Mouse (Mus musculus) neural tube, embryonic 11.5 days (tissue): ENCODE measurements around the gene Gria1. TPM values are rescaled to one million over a fixed set of nuclear protein-coding genes. Genes with fewer than 3 reads are reported as not detected.
A peak's percentile ranks its signal among the peaks of the same experiment; 100 is the strongest.

ENCODE experiments used
- ATAC-seq: fragments of 200-750 bp; cut with Nextera tagmentation; 2 replicates; pipeline ENCODE4 v1.8.0; 2017; ENCODE audit warnings: moderate number of reproducible peaks, mild to moderate bottlenecking, moderate TSS enrichment, moderate library complexity; ENCODE audit not compliant: insufficient read depth, low FRiP score, low TSS enrichment
- DNase-seq: peaks from one replicate; pipeline ENCODE4 v3.0.0-alpha.2; 2015; ENCODE audit warnings: low spot score
- H3K27ac ChIP-seq: fragments of 300-500 bp; sonication (generic); 2 replicates; pipeline ENCODE4 v1.5.1; 2014; ENCODE audit warnings: low read depth, mild to moderate bottlenecking, low read length
- H3K27me3 ChIP-seq: fragments of 300-500 bp; sonication (generic); 2 replicates; pipeline ENCODE4 v1.6.1; 2014; ENCODE audit warnings: mild to moderate bottlenecking, low read length, mixed read lengths; ENCODE audit not compliant: control insufficient read depth, insufficient read depth
- H3K36me3 ChIP-seq: fragments of 300-500 bp; sonication (generic); 2 replicates; pipeline ENCODE4 v1.6.1; 2014; ENCODE audit warnings: mild to moderate bottlenecking, low read length, moderate library complexity, mixed read lengths; ENCODE audit not compliant: control insufficient read depth, insufficient read depth
- H3K4me1 ChIP-seq: fragments of 300-500 bp; sonication (generic); 2 replicates; pipeline ENCODE4 v1.6.1; 2014; ENCODE audit warnings: low read length, mixed read lengths; ENCODE audit not compliant: control insufficient read depth, insufficient read depth
- H3K4me2 ChIP-seq: fragments of 300-500 bp; sonication (generic); 2 replicates; pipeline ENCODE4 v1.6.1; 2014; ENCODE audit warnings: low read depth, mild to moderate bottlenecking, moderate library complexity
- H3K4me3 ChIP-seq: fragments of 300-500 bp; sonication (generic); 2 replicates; pipeline ENCODE4 v1.5.1; 2014; ENCODE audit warnings: low read depth, low read length
- H3K9ac ChIP-seq: fragments of 300-500 bp; sonication (generic); 2 replicates; pipeline ENCODE4 v1.6.1; 2014; ENCODE audit warnings: mild to moderate bottlenecking, low read length
- H3K9me3 ChIP-seq: fragments of 300-500 bp; sonication (generic); 2 replicates; pipeline ENCODE4 v1.6.1; 2016; ENCODE audit warnings: low read length; ENCODE audit not compliant: control insufficient read depth
- WGBS: fragments of 180-500 bp; shearing (Covaris S2); extraction: QIAGEN DNeasy Blood & Tissue Kit; methylation state at CpG from one replicate; pipeline ENCODE4 v1.1.7; 2014; 5-methylcytosine and 5-hydroxymethylcytosine counted together
- polyA plus RNA-seq: library from polyadenylated mRNA; unstranded; fragments of >200 nt; fragmentation: Nextera tagmentation; extraction: Ambion mirVana; gene quantifications from 2 replicates; pipeline ENCODE4 v1.2.1, GENCODE M21; 2014

Gene Gria1
- polyA plus RNA-seq, 1 experiment from 2014 or later: 3.2 TPM

DNA sequence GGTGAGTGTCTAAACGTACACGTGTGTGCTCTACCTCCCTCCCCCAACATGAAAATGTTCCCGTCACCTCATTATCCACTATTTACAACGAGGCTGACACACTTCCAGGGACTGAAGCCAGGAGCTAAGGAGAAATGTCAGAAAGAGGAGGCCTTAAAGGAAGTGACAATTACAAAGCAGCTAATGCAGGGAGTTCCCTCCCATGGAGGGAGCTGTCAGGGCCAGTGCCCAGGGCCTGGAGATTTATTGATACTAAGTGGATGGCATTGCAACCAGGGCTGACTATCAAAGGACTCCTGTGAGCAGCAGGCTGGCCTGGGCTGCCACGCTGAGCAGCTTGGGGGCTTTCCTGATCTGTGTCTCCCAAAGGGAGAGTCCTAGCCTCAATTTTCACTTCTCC is 163.0 kb downstream of the Gria1 start:
- Histone ChIP-seq H3K9ac (no peak overlapping the region), H3K9me3 (no peaks in the 10 kb centered on the region), H3K4me2 (no peak overlapping the region), H3K27me3 (no peaks in the 10 kb centered on the region), H3K27ac (no peak overlapping the region), H3K4me3 (no peak overlapping the region), H3K36me3 (no peaks in the 10 kb centered on the region), H3K4me1 (0 out of 2 replicates have a peak, but pooled peaks cover 2% of the 10 kb centered on the region)
- no peak for DNase-seq
- ATAC-seq: no peak
- 56% methylated on average over 5 of the region's 5 CpGs for WGBS

- no peak for DNase-seq
- no peaks in the 10 kb centered on the region for H3K36me3 ChIP-seq
- WGBS: 24% methylated on average over 3 of the region's 3 CpGs
These were observed 165.4 kb downstream of the Gria1 start for GRCm38 (mm10) chr11:57176552-57176951.

DNA sequence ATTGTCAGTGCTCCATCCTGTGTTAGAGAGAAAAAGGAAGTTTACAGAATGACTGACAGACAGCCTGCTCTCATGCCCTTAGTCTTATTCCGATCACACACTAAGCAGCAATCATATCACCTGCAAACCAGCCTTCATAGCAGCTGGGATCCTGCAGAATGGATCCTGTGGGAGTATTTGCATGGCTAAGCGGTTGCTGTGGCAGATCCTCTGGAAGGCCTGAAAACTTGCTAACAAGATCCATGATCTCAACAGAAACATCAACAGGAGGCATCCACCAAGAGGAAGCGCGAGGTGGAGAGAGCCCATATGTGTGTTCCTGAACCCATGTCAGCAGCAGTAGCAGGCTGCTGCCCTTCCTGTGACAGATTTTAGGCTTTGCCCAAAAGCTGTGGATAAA is 173.0 kb downstream of the Gria1 start:
- Histone ChIP-seq H3K4me3 (no peak overlapping the region), H3K9me3 (no peaks in the 10 kb centered on the region), H3K36me3 (no peaks in the 10 kb centered on the region), H3K4me2 (no peak overlapping the region), H3K9ac (no peak overlapping the region), H3K27ac (no peak overlapping the region), H3K4me1 (no peaks in the 10 kb centered on the region), H3K27me3 (no peaks in the 10 kb centered on the region)
- DNase-seq: no peak
- 92% methylated on average over 4 of the region's 4 CpGs for WGBS
- no peak for ATAC-seq

More at GRCm38 (mm10) chr11:57176552-57176951, 165.4 kb downstream of the Gria1 start:
- 0 out of 2 replicates have a peak, but pooled peaks cover 2% of the 10 kb centered on the region for H3K4me1 ChIP-seq
- ATAC-seq: no peak
- H3K9ac ChIP-seq: no peak overlapping the region
- no peak overlapping the region for H3K27ac ChIP-seq
- H3K4me3 ChIP-seq: no peak overlapping the region
- H3K4me2 ChIP-seq: no peak overlapping the region
- no peaks in the 10 kb centered on the region for H3K27me3 ChIP-seq
- no peaks in the 10 kb centered on the region for H3K9me3 ChIP-seq

- H3K4me3 ChIP-seq: no peak overlapping the region
- H3K9me3 ChIP-seq: no peaks in the 10 kb centered on the region
- H3K36me3 ChIP-seq: no peaks in the 10 kb centered on the region
- H3K27me3 ChIP-seq: no peaks in the 10 kb centered on the region
- DNase-seq (no peak), ATAC-seq (no peak)
- no peak overlapping the region for H3K9ac ChIP-seq
- H3K4me1 ChIP-seq: no peaks in the 10 kb centered on the region
- H3K4me2 ChIP-seq: no peak overlapping the region
- no peak overlapping the region for H3K27ac ChIP-seq
These were observed 173.9 kb downstream of the Gria1 start for GRCm38 (mm10) chr11:57185110-57185509.

DNA sequence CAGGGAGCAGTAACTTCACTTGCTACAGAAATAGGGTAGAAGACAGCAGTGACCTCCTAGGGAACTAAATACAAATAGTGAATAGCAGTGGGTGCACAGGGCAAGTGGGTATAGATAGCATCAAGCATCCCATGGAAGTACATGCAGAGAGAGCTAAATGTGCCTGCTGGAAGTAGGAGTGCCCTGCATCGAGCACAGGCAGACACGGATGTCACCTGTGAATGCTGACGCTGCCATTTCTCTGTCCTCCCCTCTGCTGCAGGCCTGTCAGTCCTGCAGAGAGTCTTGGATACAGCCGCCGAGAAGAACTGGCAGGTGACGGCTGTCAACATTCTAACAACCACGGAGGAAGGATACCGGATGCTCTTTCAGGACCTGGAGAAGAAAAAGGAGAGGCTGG is 178.2 kb downstream of the Gria1 start:
- H3K9ac ChIP-seq: no peak overlapping the region
- H3K27ac ChIP-seq: no peak overlapping the region
- no peak overlapping the region for H3K4me2 ChIP-seq
- no peak overlapping the region for H3K4me3 ChIP-seq
- H3K27me3 ChIP-seq: no peaks in the 10 kb centered on the region
- no peak for DNase-seq
- WGBS: 87% methylated on average over 8 of the region's 8 CpGs
- H3K9me3 ChIP-seq: no peaks in the 10 kb centered on the region
- no peaks in the 10 kb centered on the region for H3K4me1 ChIP-seq
- ATAC-seq: no peak
- H3K36me3 ChIP-seq: no peaks in the 10 kb centered on the region

DNA sequence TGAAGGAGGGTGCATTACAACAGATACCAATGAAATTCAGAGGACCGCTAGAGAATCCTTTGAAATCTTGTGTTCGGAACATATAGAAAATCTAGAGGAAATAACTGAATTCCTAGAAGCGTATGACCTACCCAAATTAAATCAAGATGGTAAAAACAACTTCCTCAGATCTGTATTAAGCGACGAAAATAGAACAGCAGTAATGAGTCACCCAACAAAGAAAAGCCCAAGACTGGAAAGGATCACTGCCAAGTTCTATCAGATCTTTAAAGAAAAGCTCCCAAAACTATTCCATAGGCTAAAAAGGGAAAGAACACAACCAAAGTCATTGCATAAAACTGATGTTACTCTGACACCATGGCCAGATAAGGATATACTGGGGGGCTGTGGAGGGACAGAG is 183.6 kb downstream of the Gria1 start:
- no peak overlapping the region for H3K9ac ChIP-seq
- no peaks in the 10 kb centered on the region for H3K9me3 ChIP-seq
- WGBS: 90% methylated on average over 5 of the region's 5 CpGs
- H3K36me3 ChIP-seq: no peaks in the 10 kb centered on the region
- no peaks in the 10 kb centered on the region for H3K27me3 ChIP-seq
- H3K4me2 ChIP-seq: no peak overlapping the region
- no peak overlapping the region for H3K4me3 ChIP-seq
- no peak overlapping the region for H3K27ac ChIP-seq
- ATAC-seq: no peak
- no peaks in the 10 kb centered on the region for H3K4me1 ChIP-seq
- DNase-seq: no peak

DNA sequence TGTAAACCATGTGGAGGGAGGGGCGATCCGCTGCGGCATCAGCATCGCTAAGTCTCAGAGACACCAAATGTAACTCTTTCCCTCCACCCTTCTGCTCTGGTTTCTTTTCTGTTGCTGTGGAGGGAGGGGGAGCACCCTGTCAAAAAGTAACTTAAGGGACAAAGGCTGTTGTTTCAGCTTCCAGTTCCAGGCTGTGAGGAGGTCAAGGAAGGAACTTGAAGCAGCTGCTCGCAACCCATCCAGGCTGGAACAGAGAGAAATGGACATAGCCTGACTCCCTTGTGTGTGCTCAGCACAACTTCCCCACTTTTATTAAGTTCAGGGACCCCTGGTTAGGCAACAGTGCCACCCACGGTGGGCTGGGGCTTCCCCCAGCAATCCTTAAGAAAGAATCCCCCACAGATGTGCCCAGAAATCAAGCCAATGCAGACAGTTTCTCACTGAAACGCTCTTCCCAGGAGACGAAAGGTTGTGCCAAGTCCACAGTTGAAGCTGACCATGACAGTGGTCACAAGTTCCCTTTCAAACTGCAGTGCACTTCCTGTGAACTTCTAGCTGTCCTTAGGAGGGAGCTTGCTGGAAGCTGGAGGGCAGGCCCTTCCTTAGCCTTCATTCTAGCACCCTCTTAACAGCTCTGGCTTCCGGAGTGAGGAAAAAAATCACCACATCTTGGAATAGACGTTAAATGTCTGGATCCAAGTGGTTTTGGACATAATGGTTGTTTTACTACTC is 190.2 kb downstream of the Gria1 start:
- Histone ChIP-seq H3K27me3 (no peaks in the 10 kb centered on the region), H3K4me3 (no peak overlapping the region), H3K4me2 (no peak overlapping the region), H3K9ac (no peak overlapping the region), H3K9me3 (no peaks in the 10 kb centered on the region), H3K36me3 (no peaks in the 10 kb centered on the region), H3K27ac (no peak overlapping the region), H3K4me1 (no peaks in the 10 kb centered on the region)
- DNase-seq (no peak), ATAC-seq (no peak)
- 73% methylated on average over 10 of the region's 10 CpGs for WGBS

DNA sequence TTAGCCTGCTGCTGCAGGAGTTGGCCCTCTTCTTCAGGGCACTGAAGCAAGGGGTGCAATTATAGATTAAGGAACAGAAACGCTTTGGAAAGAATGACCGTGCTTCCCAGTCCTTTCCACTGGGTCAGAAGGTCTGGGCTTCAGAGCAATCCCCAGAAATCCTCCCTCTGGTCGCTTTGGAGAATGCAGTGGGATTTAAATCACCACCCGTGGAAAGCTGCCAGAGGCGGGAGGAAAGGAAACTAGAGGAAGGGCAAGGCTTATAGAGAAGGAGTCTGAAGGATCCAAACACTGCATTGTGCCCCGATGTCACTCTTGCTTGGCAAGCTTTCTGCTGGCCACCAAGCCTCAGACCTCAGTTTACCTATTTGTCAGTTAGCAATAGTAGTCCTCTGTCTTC is 193.2 kb downstream of the Gria1 start:
- ATAC-seq (no peak), DNase-seq (peak; percentile 14)
- Histone ChIP-seq H3K4me1 (no peaks in the 10 kb centered on the region), H3K36me3 (no peaks in the 10 kb centered on the region), H3K4me3 (no peak overlapping the region), H3K9ac (no peak overlapping the region), H3K4me2 (no peak overlapping the region), H3K27ac (no peak overlapping the region), H3K9me3 (no peaks in the 10 kb centered on the region), H3K27me3 (no peaks in the 10 kb centered on the region)
- WGBS: 69% methylated on average over 6 of the region's 6 CpGs

DNA sequence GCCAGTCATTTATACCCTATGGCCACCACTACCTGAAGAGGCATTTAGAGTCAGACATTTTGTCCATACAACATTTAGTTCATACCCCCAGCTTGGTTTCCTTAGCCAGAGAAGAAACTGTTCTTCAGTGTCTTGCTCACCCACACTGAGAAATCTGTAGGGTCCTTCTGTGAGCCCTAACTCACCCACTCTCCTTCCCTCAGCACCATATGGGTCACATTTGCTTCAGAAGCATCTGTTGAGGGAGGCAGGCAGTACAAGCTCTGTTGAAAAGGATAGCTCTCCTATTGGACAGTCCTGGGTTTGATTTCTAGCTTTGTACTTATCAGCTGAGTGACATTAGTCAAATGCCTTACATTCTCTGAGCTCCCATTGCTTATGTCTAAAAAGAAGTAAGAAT is 196.1 kb downstream of the Gria1 start:
- H3K4me2 ChIP-seq: no peak overlapping the region
- no peaks in the 10 kb centered on the region for H3K9me3 ChIP-seq
- no peak overlapping the region for H3K9ac ChIP-seq
- H3K4me3 ChIP-seq: no peak overlapping the region
- ATAC-seq: no peak
- no peaks in the 10 kb centered on the region for H3K27me3 ChIP-seq
- DNase-seq: no peak
- H3K4me1 ChIP-seq: no peaks in the 10 kb centered on the region
- H3K36me3 ChIP-seq: no peaks in the 10 kb centered on the region
- H3K27ac ChIP-seq: no peak overlapping the region
